Mouse (Mus musculus): ENCODE results near the gene Actr1a. TPM values are rescaled to one million over a fixed set of nuclear protein-coding genes. Genes with fewer than 3 reads are reported as not detected.

Gene Actr1a
- polyA plus RNA-seq, 1 experiment from 2014 or later: 153 TPM

GRCm38 (mm10) chr19:46331936-46332335 lies 63.6 kb downstream of the Actr1a start:
- H3K9ac ChIP-seq: no peak overlapping the region
- H3K36me3 ChIP-seq: peaks cover 13% of the 10 kb centered on the region
- peaks cover 32% of the 10 kb centered on the region for H3K4me1 ChIP-seq
- H3K9me3 ChIP-seq (replicated peaks): no peaks in the 10 kb centered on the region
- WGBS: 75% methylated on average over 3 of the region's 3 CpGs
- H3K27me3 ChIP-seq: peaks cover 7% of the 10 kb centered on the region
- no peak overlapping the region for H3K4me2 ChIP-seq (replicated peaks)
- H3K4me3 ChIP-seq (replicated peaks): no peak overlapping the region
- ATAC-seq (ENCODE audit: insufficient number of reproducible peaks, low FRiP score, low TSS enrichment, low read depth): no peak
- H3K27ac ChIP-seq (replicated peaks): no peak overlapping the region

GRCm38 (mm10) chr19:46331326-46331725 lies 64.2 kb downstream of the Actr1a start:
- Histone ChIP-seq H3K27ac (replicated peaks) (no peak overlapping the region), H3K4me2 (replicated peaks) (no peak overlapping the region), H3K9ac (no peak overlapping the region), H3K4me1 (peaks cover 38% of the 10 kb centered on the region), H3K27me3 (peaks cover 13% of the 10 kb centered on the region), H3K36me3 (peaks cover 13% of the 10 kb centered on the region), H3K4me3 (replicated peaks) (no peak overlapping the region), H3K9me3 (replicated peaks) (no peaks in the 10 kb centered on the region)
- ATAC-seq (ENCODE audit: insufficient number of reproducible peaks, low FRiP score, low TSS enrichment, low read depth): no peak
- 85% methylated on average over 14 of the region's 14 CpGs for WGBS

GRCm38 (mm10) chr19:46330696-46331095 lies 64.9 kb downstream of the Actr1a start:
- WGBS: 91% methylated on average over 12 of the region's 12 CpGs
- no peak overlapping the region for H3K27ac ChIP-seq (replicated peaks)
- H3K27me3 ChIP-seq: peaks cover 20% of the 10 kb centered on the region
- no peak for ATAC-seq (ENCODE audit: insufficient number of reproducible peaks, low FRiP score, low TSS enrichment, low read depth)
- H3K4me1 ChIP-seq: peaks cover 38% of the 10 kb centered on the region
- no peak overlapping the region for H3K9ac ChIP-seq
- no peak overlapping the region for H3K4me3 ChIP-seq (replicated peaks)
- H3K4me2 ChIP-seq (replicated peaks): no peak overlapping the region
- H3K9me3 ChIP-seq (replicated peaks): no peaks in the 10 kb centered on the region
- peaks cover 13% of the 10 kb centered on the region for H3K36me3 ChIP-seq

- Histone ChIP-seq H3K4me1 (peaks cover 38% of the 10 kb centered on the region), H3K4me2 (replicated peaks) (peak overlapping the region; percentile 100), H3K9me3 (replicated peaks) (no peaks in the 10 kb centered on the region), H3K4me3 (replicated peaks) (peak overlapping the region; percentile 78), H3K27me3 (peaks cover 27% of the 10 kb centered on the region), H3K36me3 (peaks cover 13% of the 10 kb centered on the region), H3K27ac (replicated peaks) (no peak overlapping the region; the same call in 1 of the 2 replicates), H3K9ac (no peak overlapping the region)
- ATAC-seq (ENCODE audit: insufficient number of reproducible peaks, low FRiP score, low TSS enrichment, low read depth): 0 out of 2 replicates have a peak, but pooled peaks have one; percentile 21
- 8% methylated on average over 16 of the region's 16 CpGs for WGBS
These were observed 65.6 kb downstream of the Actr1a start for GRCm38 (mm10) chr19:46329951-46330350.

- H3K27ac ChIP-seq (replicated peaks): peak overlapping the region; percentile 92
- peaks cover 13% of the 10 kb centered on the region for H3K36me3 ChIP-seq
- H3K4me1 ChIP-seq: peaks cover 38% of the 10 kb centered on the region
- peaks cover 35% of the 10 kb centered on the region for H3K27me3 ChIP-seq
- ATAC-seq (ENCODE audit: insufficient number of reproducible peaks, low FRiP score, low TSS enrichment, low read depth): no peak
- WGBS: 1% methylated on average over 54 of the region's 54 CpGs
- peak overlapping the region; percentile 47 for H3K9ac ChIP-seq
- H3K4me2 ChIP-seq (replicated peaks): peak overlapping the region; percentile 100
- H3K4me3 ChIP-seq (replicated peaks): peak overlapping the region; percentile 78
- no peaks in the 10 kb centered on the region for H3K9me3 ChIP-seq (replicated peaks)
These were observed 66.4 kb downstream of the Actr1a start for GRCm38 (mm10) chr19:46329031-46329641.

GRCm38 (mm10) chr19:46328081-46329030 lies 67.2 kb downstream of the Actr1a start, which contains the start of gene Fbxl15:
Fbxl15 (plus strand) TSS chr19:46328184.
- peaks cover 38% of the 10 kb centered on the region for H3K4me1 ChIP-seq
- peak within 1 kb of the TSS; percentile 100 for H3K4me2 ChIP-seq (replicated peaks)
- peaks cover 13% of the 10 kb centered on the region for H3K36me3 ChIP-seq
- under 1% methylated on average over 81 of the region's 81 CpGs for WGBS
- H3K9ac ChIP-seq: peak within 1 kb of the TSS; percentile 47
- H3K27ac ChIP-seq (replicated peaks): peak within 1 kb of the TSS; percentile 92
- H3K4me3 ChIP-seq (replicated peaks): peak within 1 kb of the TSS; percentile 78
- H3K27me3 ChIP-seq: peaks cover 43% of the 10 kb centered on the region
- ATAC-seq (ENCODE audit: insufficient number of reproducible peaks, low FRiP score, low TSS enrichment, low read depth): peak; percentile 90
- H3K9me3 ChIP-seq (replicated peaks): no peaks in the 10 kb centered on the region

GRCm38 (mm10) chr19:46327531-46328064 lies 68.0 kb downstream of the Actr1a start:
- H3K27ac ChIP-seq (replicated peaks): peak overlapping the region; percentile 92
- ATAC-seq (ENCODE audit: insufficient number of reproducible peaks, low FRiP score, low TSS enrichment, low read depth): no peak
- 26% methylated on average over 14 of the region's 14 CpGs for WGBS
- H3K27me3 ChIP-seq: peaks cover 51% of the 10 kb centered on the region
- peak overlapping the region; percentile 78 for H3K4me3 ChIP-seq (replicated peaks)
- H3K9me3 ChIP-seq (replicated peaks): no peaks in the 10 kb centered on the region
- H3K4me2 ChIP-seq (replicated peaks): peak overlapping the region; percentile 100
- H3K36me3 ChIP-seq: peaks cover 13% of the 10 kb centered on the region
- peak overlapping the region; percentile 47; the same call in 1 of the 2 replicates for H3K9ac ChIP-seq
- H3K4me1 ChIP-seq: peaks cover 38% of the 10 kb centered on the region

MicroRNAs encoded within 50 kb of the gene (microRNA counts, 519-probe panel; counts per million panel counts)
- microRNA mmu-miR-146b: 2,042 counts per million, percentile 41 among the panel's probes with 10 or more counts

Small RNA genes lying within 50 kb of the gene (microRNA-seq; reads per million reads assigned to microRNA genes)
- gene Mir146b (ENCODE audit: borderline number of aligned reads): 1.2 reads per million

Other genes with a start within 250 kb of the Actr1a start
- 10.4 and 12.4 TPM in 2 replicates for gene Pitx3, start 247.4 kb downstream of the Actr1a start, polyA plus RNA-seq (2015; fragmentation: Nextera tagmentation; extraction: Ambion mirVana)
- gene Gbf1, start 243.2 kb downstream of the Actr1a start, polyA plus RNA-seq (2015; fragmentation: Nextera tagmentation; extraction: Ambion mirVana): 61.2 and 67.1 TPM in 2 replicates
- gene Nfkb2, start 91.4 kb downstream of the Actr1a start, polyA plus RNA-seq (2015; fragmentation: Nextera tagmentation; extraction: Ambion mirVana): 15.3 and 16.1 TPM in 2 replicates
- 9.8 and 11.0 TPM in 2 replicates for gene Psd, start 68.6 kb downstream of the Actr1a start, polyA plus RNA-seq (2015; fragmentation: Nextera tagmentation; extraction: Ambion mirVana)
- gene Fbxl15, start 67.6 kb downstream of the Actr1a start, polyA plus RNA-seq (2015; fragmentation: Nextera tagmentation; extraction: Ambion mirVana): 16.4 TPM in 2 replicates
- 167 and 168 TPM in 2 replicates for gene Cuedc2, start 57.0 kb downstream of the Actr1a start, polyA plus RNA-seq (2015; fragmentation: Nextera tagmentation; extraction: Ambion mirVana)
- 4.3 and 4.4 TPM in 2 replicates for gene Mfsd13a, start 54.6 kb downstream of the Actr1a start, polyA plus RNA-seq (2015; fragmentation: Nextera tagmentation; extraction: Ambion mirVana)
- gene 2310034G01Rik, start 45.4 kb downstream of the Actr1a start, polyA plus RNA-seq (2015; fragmentation: Nextera tagmentation; extraction: Ambion mirVana): 3.5 and 5.3 TPM in 2 replicates
- 36.0 and 38.4 TPM in 2 replicates for gene Sufu, start 1.1 kb upstream of the Actr1a start, polyA plus RNA-seq (2015; fragmentation: Nextera tagmentation; extraction: Ambion mirVana)
- 20.7 and 21.7 TPM in 2 replicates for gene Trim8, start 106.0 kb upstream of the Actr1a start, polyA plus RNA-seq (2015; fragmentation: Nextera tagmentation; extraction: Ambion mirVana)
- gene Arl3, start 177.4 kb upstream of the Actr1a start, polyA plus RNA-seq (2015; fragmentation: Nextera tagmentation; extraction: Ambion mirVana): 149 TPM in 2 replicates
- 21.8 and 21.9 TPM in 2 replicates for gene Sfxn2, start 177.6 kb upstream of the Actr1a start, polyA plus RNA-seq (2015; fragmentation: Nextera tagmentation; extraction: Ambion mirVana)
- gene Wbp1l, start 203.3 kb upstream of the Actr1a start, polyA plus RNA-seq (2015; fragmentation: Nextera tagmentation; extraction: Ambion mirVana): 50.1 and 55.2 TPM in 2 replicates

All from embryonic facial prominence, embryonic 15.5 days (tissue).